Mouse (Mus musculus): ENCODE data around the gene Sergef.

The Sergef gene

GRCm38 (mm10) chr7:46542117-46542516 is 97.5 kb downstream of the Sergef start:
- in situ Hi-C loops (cut with MboI, MseI), result no loop called here

GRCm38 (mm10) chr7:46540616-46541015 is 99.0 kb downstream of the Sergef start:
- in situ Hi-C loops (cut with MboI, MseI), result no loop called here

GRCm38 (mm10) chr7:46536456-46537097 is 103.0 kb downstream of the Sergef start:
- in situ Hi-C loops (cut with MboI, MseI), result no loop called here

- in situ Hi-C loops (cut with MboI, MseI), result no loop called here
Measured at GRCm38 (mm10) chr7:46535429-46535799, 104.2 kb downstream of the Sergef start.

- in situ Hi-C loops (cut with MboI, MseI), result no loop called here
Measured at GRCm38 (mm10) chr7:46534767-46535428, 104.7 kb downstream of the Sergef start.

- in situ Hi-C loops (cut with MboI, MseI), result no loop called here
Measured at GRCm38 (mm10) chr7:46533518-46533917, 106.1 kb downstream of the Sergef start.

GRCm38 (mm10) chr7:46531345-46531744 is 108.3 kb downstream of the Sergef start:
- in situ Hi-C loops (cut with MboI, MseI), result no loop called here

GRCm38 (mm10) chr7:46529930-46530329 is 109.7 kb downstream of the Sergef start:
- in situ Hi-C loops (cut with MboI, MseI), result no loop called here

GRCm38 (mm10) chr7:46529259-46529658 is 110.3 kb downstream of the Sergef start:
- in situ Hi-C loops (cut with MboI, MseI), result no loop called here

GRCm38 (mm10) chr7:46526665-46527154 is 112.9 kb downstream of the Sergef start:
- in situ Hi-C loops (cut with MboI, MseI), result no loop called here

GRCm38 (mm10) chr7:46523215-46523614 is 116.4 kb downstream of the Sergef start:
- in situ Hi-C loops (cut with MboI, MseI), result no loop called here

GRCm38 (mm10) chr7:46521794-46522193 is 117.8 kb downstream of the Sergef start:
- in situ Hi-C loops (cut with MboI, MseI), result no loop called here

GRCm38 (mm10) chr7:46519148-46519547 is 120.5 kb downstream of the Sergef start:
- in situ Hi-C loops (cut with MboI, MseI), result no loop called here

GRCm38 (mm10) chr7:46517158-46517557 is 122.4 kb downstream of the Sergef start:
- in situ Hi-C loops (cut with MboI, MseI), result no loop called here

- in situ Hi-C loops (cut with MboI, MseI), result no loop called here
Measured at GRCm38 (mm10) chr7:46515960-46516359, 123.6 kb downstream of the Sergef start.

GRCm38 (mm10) chr7:46514981-46515380 is 124.6 kb downstream of the Sergef start:
- in situ Hi-C loops (cut with MboI, MseI), result no loop called here

GRCm38 (mm10) chr7:46513562-46513961 is 126.0 kb downstream of the Sergef start:
- in situ Hi-C loops (cut with MboI, MseI), result no loop called here

GRCm38 (mm10) chr7:46512792-46513191 is 126.8 kb downstream of the Sergef start:
- in situ Hi-C loops (cut with MboI, MseI), result no loop called here

GRCm38 (mm10) chr7:46510806-46511205 is 128.8 kb downstream of the Sergef start:
- in situ Hi-C loops (cut with MboI, MseI), result no loop called here

GRCm38 (mm10) chr7:46509391-46510310 is 130.0 kb downstream of the Sergef start:
- in situ Hi-C loops (cut with MboI, MseI), result no loop called here

- in situ Hi-C loops (cut with MboI, MseI), result no loop called here
Measured at GRCm38 (mm10) chr7:46508590-46509318, 130.9 kb downstream of the Sergef start.

- in situ Hi-C loops (cut with MboI, MseI), result no loop called here
Measured at GRCm38 (mm10) chr7:46504157-46504556, 135.4 kb downstream of the Sergef start.
